Mouse (Mus musculus): ENCODE measurements around the gene Espn.

Espn gene

GRCm38 (mm10) chr4:152125161-152126025 lies 26.8 kb downstream of the Espn start:
- peak; percentile 66 for DNase-seq (ENCODE audit: low read depth)

GRCm38 (mm10) chr4:152124361-152124961 lies 27.7 kb downstream of the Espn start:
- peak; percentile 54 for DNase-seq (ENCODE audit: low read depth)

GRCm38 (mm10) chr4:152121183-152121505 lies 31.0 kb downstream of the Espn start:
- DNase-seq (ENCODE audit: low read depth): no peak

- peak; percentile 87 for DNase-seq (ENCODE audit: low read depth)
Observed at GRCm38 (mm10) chr4:152120311-152121182, 31.6 kb downstream of the Espn start.

DNA sequence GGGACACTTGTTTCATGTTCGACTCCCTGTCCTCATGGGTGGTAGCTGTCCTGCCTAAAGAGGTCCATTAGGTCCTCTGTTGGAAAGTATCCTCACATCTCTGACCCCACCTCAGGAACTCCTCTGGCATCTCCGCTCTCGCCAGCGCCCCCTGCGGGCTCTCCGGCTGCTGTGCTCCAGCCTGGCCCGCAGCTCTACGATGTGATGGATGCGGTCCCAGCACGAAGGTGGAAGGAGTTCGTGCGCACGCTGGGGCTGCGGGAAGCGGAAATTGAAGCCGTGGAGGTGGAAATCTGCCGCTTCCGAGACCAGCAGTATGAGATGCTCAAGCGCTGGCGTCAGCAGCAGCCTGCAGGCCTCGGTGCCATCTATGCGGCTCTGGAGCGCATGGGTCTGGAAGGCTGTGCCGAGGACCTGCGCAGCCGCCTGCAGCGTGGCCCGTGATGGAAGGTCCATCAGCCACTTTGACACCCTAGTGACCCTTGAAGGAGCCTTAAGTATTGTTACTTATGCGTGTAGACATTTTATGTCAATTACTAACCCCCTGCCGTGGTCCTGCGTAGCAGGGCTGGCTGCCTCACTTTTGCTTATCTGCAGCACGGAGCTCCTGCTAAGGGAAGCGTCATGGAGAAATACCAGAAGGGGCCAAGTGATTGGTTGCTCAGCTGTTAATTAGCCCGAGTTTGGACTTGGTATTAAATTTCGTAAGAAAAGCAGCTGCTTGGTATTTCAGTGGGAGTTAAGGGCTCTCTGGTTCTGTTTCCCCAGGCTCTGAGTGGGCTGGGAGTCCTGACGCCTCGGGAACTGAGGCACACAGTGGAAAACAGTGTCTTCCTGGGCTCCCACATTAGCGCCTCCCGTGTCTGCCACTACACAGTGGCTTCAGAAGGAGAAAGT lies 32.5 kb downstream of the Espn start:
- peak; percentile 64 for DNase-seq (ENCODE audit: low read depth)

GRCm38 (mm10) chr4:152117538-152117937 lies 34.6 kb downstream of the Espn start:
- DNase-seq (ENCODE audit: low read depth): no peak

DNA sequence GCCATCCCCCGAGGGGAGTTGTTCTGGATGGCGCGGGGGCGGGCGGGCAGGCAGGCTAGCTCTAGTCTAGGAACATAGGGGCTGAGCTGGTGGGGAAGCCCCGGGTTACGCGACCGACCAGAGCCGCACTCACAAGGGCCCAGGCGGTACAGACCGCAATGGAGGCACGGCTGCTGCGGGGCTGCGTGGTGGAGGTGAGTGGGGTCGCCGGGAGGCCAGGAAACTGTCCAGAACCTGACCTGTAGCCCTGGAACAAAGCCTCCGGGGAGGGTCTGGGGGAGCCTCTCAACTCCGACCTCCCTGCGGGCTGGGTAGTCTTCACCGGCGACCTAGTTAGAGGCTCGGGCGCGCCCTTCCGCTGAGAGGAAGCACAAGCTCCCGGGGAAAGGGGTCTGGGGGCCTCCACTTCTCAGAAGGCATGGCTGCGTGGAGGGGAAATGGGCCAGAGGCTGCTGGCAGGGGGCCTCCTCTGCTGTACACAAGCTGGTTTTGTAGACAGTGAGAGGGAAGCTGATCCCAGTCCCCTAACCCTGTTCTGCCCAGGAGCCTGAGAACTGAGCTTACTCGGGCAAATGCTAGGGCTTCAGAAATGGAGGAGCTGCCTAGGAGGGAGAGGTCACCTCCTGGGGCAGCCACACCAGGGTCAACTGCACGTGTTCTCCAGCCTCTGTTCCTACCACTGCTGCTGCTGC lies 36.1 kb downstream of the Espn start, which contains the start of gene Tnfrsf25:
Gene Tnfrsf25, plus strand, starts transcription at position 14 of the 692 bp plus-strand sequence.
- DNase-seq (ENCODE audit: low read depth): peak; percentile 74

DNA sequence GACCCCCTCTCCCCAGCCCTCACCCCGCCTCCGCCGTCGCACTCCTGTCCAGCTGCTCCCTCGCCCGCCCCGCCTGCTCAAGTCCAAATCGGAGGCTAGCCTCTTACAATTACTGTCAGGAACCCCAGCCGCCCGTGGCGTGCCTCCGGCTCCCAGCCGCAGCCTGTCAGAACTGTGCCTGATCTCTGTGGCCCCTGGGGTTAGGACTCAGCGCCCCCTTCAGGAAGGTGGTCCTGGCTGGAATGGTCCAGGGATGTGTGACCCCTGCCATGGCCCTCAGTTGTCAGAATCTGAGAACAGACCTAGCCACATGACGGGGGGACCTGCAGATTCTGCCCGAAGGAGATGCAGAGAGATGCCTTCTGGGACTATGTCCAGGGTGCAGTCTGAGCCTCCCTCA lies 38.1 kb downstream of the Espn start:
- DNase-seq (ENCODE audit: low read depth): no peak

GRCm38 (mm10) chr4:152112329-152112728 lies 39.8 kb downstream of the Espn start:
- no peak for DNase-seq (ENCODE audit: low read depth)

DNA sequence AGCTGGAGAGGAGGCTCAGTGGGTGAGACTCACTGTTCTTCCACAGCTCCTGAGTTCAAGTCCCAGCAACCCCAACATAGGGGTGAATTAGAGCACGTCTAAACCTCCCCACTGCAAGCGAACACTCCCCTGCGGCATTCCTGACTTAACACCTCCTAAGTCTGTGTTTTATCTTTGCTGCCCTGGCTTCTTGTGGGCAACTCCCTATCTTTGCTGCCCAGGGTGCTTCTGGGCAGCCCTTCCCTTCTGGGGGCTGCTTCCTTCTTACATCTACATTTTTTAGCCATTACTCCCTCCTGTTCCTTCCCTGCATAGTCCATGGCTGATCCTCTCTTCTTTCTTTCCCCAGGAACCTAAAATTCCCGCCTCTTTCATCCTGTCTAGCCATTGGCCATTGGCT lies 41.5 kb downstream of the Espn start:
- DNase-seq (ENCODE audit: low read depth): no peak

GRCm38 (mm10) chr4:152109509-152109908 lies 42.7 kb downstream of the Espn start:
- no peak for DNase-seq (ENCODE audit: low read depth)

- DNase-seq (ENCODE audit: low read depth): no peak
Observed at GRCm38 (mm10) chr4:152108673-152109072, 43.5 kb downstream of the Espn start.

DNA sequence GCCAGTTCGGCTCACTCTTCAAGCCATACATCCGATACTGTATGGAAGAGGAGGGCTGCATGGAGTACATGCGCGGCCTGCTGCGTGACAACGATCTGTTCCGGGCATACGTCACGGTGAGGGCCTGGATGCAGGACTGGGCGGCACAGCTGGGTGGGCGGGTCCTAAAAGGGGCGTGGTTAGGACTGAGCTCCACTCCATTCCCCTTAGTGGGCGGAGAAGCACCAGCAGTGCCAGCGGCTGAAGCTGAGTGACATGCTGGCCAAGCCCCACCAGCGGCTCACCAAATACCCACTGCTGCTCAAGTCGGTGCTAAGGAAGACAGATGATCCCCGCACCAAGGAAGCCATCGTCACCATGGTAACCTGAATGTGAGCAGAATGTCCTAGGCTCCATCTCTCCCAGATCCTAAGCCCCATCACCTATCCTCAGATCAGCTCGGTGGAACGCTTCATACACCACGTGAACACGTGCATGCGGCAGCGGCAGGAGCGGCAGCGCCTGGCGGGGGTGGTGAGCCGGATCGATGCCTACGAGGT lies 44.1 kb downstream of the Espn start:
- no peak for DNase-seq (ENCODE audit: low read depth)

- no peak for DNase-seq (ENCODE audit: low read depth)
Observed at GRCm38 (mm10) chr4:152107493-152107892, 44.7 kb downstream of the Espn start.

DNA sequence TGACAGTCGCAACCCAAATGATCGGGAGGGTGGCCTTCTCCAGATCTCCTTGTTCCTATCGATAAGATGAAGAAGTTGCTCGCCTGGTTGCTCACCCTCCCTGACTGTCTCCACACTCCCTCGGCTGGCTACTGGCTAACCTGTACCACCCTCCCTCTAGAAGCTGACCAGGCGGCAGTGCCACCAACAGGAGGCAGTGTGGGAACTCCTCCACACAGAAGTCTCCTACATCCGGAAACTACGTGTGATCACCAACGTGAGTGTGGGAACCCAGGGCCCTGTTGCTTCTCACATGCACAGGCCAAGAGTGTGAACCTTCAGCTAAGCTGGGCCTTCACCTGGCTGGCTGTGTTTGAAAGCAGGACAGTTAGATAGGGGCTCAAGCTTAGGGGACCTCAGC lies 45.4 kb downstream of the Espn start:
- DNase-seq (ENCODE audit: low read depth): no peak

- peak; percentile 86 for DNase-seq (ENCODE audit: low read depth)
Observed at GRCm38 (mm10) chr4:152103025-152103424, 49.1 kb downstream of the Espn start.

- no peak for DNase-seq (ENCODE audit: low read depth)
Observed at GRCm38 (mm10) chr4:152101921-152102320, 50.2 kb downstream of the Espn start.

DNA sequence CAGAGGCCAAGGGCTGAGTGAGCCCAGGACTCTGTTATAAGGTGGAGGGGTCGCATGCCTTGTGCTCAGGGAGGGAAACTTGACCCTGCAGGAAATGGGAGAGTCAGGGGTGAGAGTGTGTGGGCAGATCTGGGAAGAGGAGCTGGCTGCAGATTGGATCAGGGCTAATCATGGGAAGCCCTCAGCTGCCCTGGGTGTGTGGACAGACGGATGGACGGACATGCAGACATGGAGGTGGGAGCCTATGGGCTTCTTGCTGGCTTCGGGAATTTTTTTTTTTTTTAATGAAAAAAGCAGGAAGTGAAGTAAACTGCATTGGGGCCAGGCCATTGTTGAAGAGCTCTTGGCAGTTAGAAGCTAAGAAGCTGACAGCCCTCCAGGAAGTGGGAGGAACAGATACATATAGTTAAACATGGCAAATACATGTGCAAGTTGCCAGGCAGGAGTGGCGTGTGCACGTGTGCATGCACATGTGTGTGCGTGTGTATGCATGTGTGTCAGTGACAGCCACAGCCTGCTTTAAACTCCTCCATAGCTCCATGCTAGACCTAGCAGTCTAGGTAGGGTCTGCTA lies 51.0 kb downstream of the Espn start:
- no peak for DNase-seq (ENCODE audit: low read depth)

DNA sequence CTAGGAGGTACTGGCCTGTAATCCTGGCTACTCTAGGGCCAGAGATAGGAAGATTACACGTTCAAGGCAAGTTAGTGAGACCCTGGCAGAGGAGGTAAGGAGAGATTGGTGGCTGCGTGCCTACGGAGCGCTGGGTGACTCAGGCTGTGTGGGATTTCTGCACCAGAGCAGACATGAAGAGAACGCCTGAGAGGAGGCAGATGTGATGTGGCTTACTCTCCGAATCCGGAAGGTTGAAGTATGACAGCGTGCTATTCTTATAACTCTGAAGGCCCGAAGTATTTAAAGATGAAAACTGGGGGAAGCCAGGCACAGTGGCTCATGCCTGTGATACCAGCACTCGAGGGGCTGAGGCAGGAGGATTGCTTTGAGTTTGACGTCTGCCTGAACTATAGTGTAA lies 51.6 kb downstream of the Espn start:
- no peak for DNase-seq (ENCODE audit: low read depth)

Data from induced T-regulatory cell, adult 2 months (primary cell).